23 mouse cellular contexts compared by ENCODE assay signal in genomic region chrX:160958593-160959131, GRCm38 (mm10). TPM values are rescaled to one million over a fixed set of nuclear protein-coding genes. Genes with fewer than 3 reads are reported as not detected.
"Had no signal": no experiment of that assay in that cellular context is flagged by ENCODE, and none has a peak within 500 bp of the region (broad histone marks: within the 10 kb centered on the region; RNA-seq: fewer than 3 reads in every experiment).

No protein-coding gene starts in this region.

- ATAC-seq: intestine, embryonic 16.5 days; liver, postnatal 0 days had no signal

- H3K9ac ChIP-seq: limb, embryonic 12.5 days; limb, embryonic 15.5 days; liver, embryonic 14.5 days; liver, postnatal 0 days; lung, embryonic 15.5 days; stomach, embryonic 15.5 days had no signal

- DNase-seq: kidney, adult 2 months; kidney, postnatal 10 days; kidney, postnatal 36 days; liver, postnatal 0 days; lung, postnatal 10 days; lung, postnatal 4 days; midbrain, embryonic 14.5 days; right cerebral cortex, postnatal 14 days; right cerebral cortex, postnatal 4 days; thymus, adult 18-20 months; thymus, postnatal 14 days; thymus, postnatal 4 days had no signal

- H3K27me3 ChIP-seq: limb, embryonic 15.5 days; lung, embryonic 15.5 days; stomach, embryonic 15.5 days had no signal

- H3K4me2 ChIP-seq: limb, embryonic 12.5 days; limb, embryonic 15.5 days; liver, embryonic 11.5 days; lung, embryonic 15.5 days; midbrain, embryonic 11.5 days; stomach, embryonic 15.5 days had no signal

- H3K4me1 ChIP-seq: limb, embryonic 12.5 days; limb, embryonic 15.5 days; lung, embryonic 15.5 days; stomach, embryonic 15.5 days had no signal

- H3K27ac ChIP-seq: left cerebral cortex, adult 2 months; limb, embryonic 12.5 days; limb, embryonic 15.5 days; liver, embryonic 14.5 days; lung, embryonic 15.5 days; stomach, embryonic 15.5 days had no signal

- H3K9me3 ChIP-seq: limb, embryonic 12.5 days; limb, embryonic 15.5 days; lung, embryonic 15.5 days; stomach, embryonic 15.5 days had no signal

- H3K36me3 ChIP-seq: limb, embryonic 12.5 days; limb, embryonic 15.5 days; lung, embryonic 15.5 days had no signal

- H3K4me3 ChIP-seq: left cerebral cortex, adult 2 months; limb, embryonic 12.5 days; limb, embryonic 15.5 days; lung, embryonic 15.5 days; stomach, embryonic 15.5 days had no signal

RNA-seq across cellular contexts. Expression of gene Gja6, which starts 51.8 kb away (rescaled TPM):
- total RNA-seq: megakaryocyte-erythroid progenitor cell, adult 5-6 weeks had no signal
- polyA plus RNA-seq: limb, embryonic 12.5 days; midbrain, embryonic 14.5 days; neural tube, embryonic 11.5 days had no signal
